Mouse (Mus musculus) liver, embryonic 16.5 days (tissue): ENCODE data around the gene Sbsn. TPM values are rescaled to one million over a fixed set of nuclear protein-coding genes. Genes with fewer than 3 reads are reported as not detected.

Experiments used
- ATAC-seq: fragments of 200-750 bp; cut with Nextera tagmentation; 2 replicates; pipeline ENCODE4 v1.8.0; 2017; ENCODE audit warnings: low read depth, mild to moderate bottlenecking, moderate number of reproducible peaks, moderate library complexity
- H3K27ac ChIP-seq: fragments of 300-500 bp; sonication (generic); 2 replicates; pipeline ENCODE4 v1.5.1; 2014; ENCODE audit warnings: mild to moderate bottlenecking, low read length
- H3K27me3 ChIP-seq: fragments of 300-500 bp; sonication (generic); 2 replicates; pipeline ENCODE4 v1.6.1; 2014; ENCODE audit warnings: low read depth, low read length, mixed read lengths; ENCODE audit not compliant: control insufficient read depth, insufficient read depth
- H3K36me3 ChIP-seq: fragments of 300-500 bp; sonication (generic); 2 replicates; pipeline ENCODE4 v1.6.1; 2014; ENCODE audit warnings: mild to moderate bottlenecking; ENCODE audit not compliant: control insufficient read depth, insufficient read depth
- H3K4me1 ChIP-seq: fragments of 300-500 bp; sonication (generic); 2 replicates; pipeline ENCODE4 v1.6.1; 2014; ENCODE audit warnings: low read depth, low read length, mixed read lengths; ENCODE audit not compliant: control insufficient read depth
- H3K4me2 ChIP-seq: fragments of 300-500 bp; sonication (generic); 2 replicates; pipeline ENCODE4 v1.6.1; 2014; ENCODE audit warnings: low read depth, low read length, mixed read lengths
- H3K4me3 ChIP-seq: fragments of 300-500 bp; sonication (generic); 2 replicates; pipeline ENCODE4 v1.5.1; 2014; ENCODE audit warnings: low read depth, mild to moderate bottlenecking, low read length
- H3K9ac ChIP-seq: fragments of 300-500 bp; sonication (generic); 2 replicates; pipeline ENCODE4 v1.6.1; 2014; ENCODE audit warnings: low read depth, low read length
- H3K9me3 ChIP-seq: fragments of 300-500 bp; sonication (generic); replicated peaks from 2 replicates; pipeline ENCODE4 v1.6.1; 2016; ENCODE audit warnings: low read length; ENCODE audit not compliant: control insufficient read depth
- WGBS: fragments of 180-500 bp; shearing (Covaris S2); extraction: QIAGEN DNeasy Blood & Tissue Kit; methylation state at CpG from one replicate; pipeline ENCODE4 v1.1.7; 2014; ENCODE audit not compliant: insufficient replicate concordance; 5-methylcytosine and 5-hydroxymethylcytosine counted together
- polyA plus RNA-seq: library from polyadenylated mRNA; unstranded; fragments of >200 nt; fragmentation: Nextera tagmentation; extraction: Ambion mirVana; gene quantifications from 2 replicates; pipeline ENCODE4 v1.2.1, GENCODE M21; 2015

Gene Sbsn
- polyA plus RNA-seq, 1 experiment from 2014 or later = 0.20 TPM

GRCm38 (mm10) chr7:30787377-30788022, 36.2 kb downstream of the Sbsn start, which contains the start of gene Krtdap:
Gene Krtdap (plus strand): TSS chr7:30787896.
- H3K27me3 ChIP-seq = no peaks in the 10 kb centered on the region
- H3K9ac ChIP-seq = no peak within 1 kb of the TSS
- no peaks in the 10 kb centered on the region for H3K9me3 ChIP-seq
- H3K4me2 ChIP-seq = no peak within 1 kb of the TSS
- H3K4me3 ChIP-seq = no peak within 1 kb of the TSS
- H3K36me3 ChIP-seq = no peaks in the 10 kb centered on the region
- ATAC-seq = no peak
- H3K4me1 ChIP-seq = no peaks in the 10 kb centered on the region
- WGBS = 45% methylated on average over 15 of the region's 15 CpGs
- no peak within 1 kb of the TSS for H3K27ac ChIP-seq

GRCm38 (mm10) chr7:30790141-30790540, 38.9 kb downstream of the Sbsn start:
- H3K9ac ChIP-seq = no peak overlapping the region
- no peaks in the 10 kb centered on the region for H3K9me3 ChIP-seq
- no peaks in the 10 kb centered on the region for H3K27me3 ChIP-seq
- ATAC-seq = no peak
- 62% methylated on average over 10 of the region's 10 CpGs for WGBS
- H3K36me3 ChIP-seq = no peaks in the 10 kb centered on the region
- no peaks in the 10 kb centered on the region for H3K4me1 ChIP-seq
- no peak overlapping the region for H3K4me2 ChIP-seq
- no peak overlapping the region for H3K27ac ChIP-seq
- H3K4me3 ChIP-seq = no peak overlapping the region

GRCm38 (mm10) chr7:30791921-30792320, 40.6 kb downstream of the Sbsn start:
- Histone ChIP-seq H3K9ac (no peak overlapping the region), H3K9me3 (no peaks in the 10 kb centered on the region), H3K4me3 (no peak overlapping the region), H3K27me3 (no peaks in the 10 kb centered on the region), H3K4me2 (no peak overlapping the region), H3K36me3 (no peaks in the 10 kb centered on the region), H3K27ac (no peak overlapping the region), H3K4me1 (no peaks in the 10 kb centered on the region)
- ATAC-seq = no peak
- WGBS = 20% methylated on average over 9 of the region's 9 CpGs

- no peaks in the 10 kb centered on the region for H3K4me1 ChIP-seq
- H3K27me3 ChIP-seq = no peaks in the 10 kb centered on the region
- H3K27ac ChIP-seq = no peak overlapping the region
- H3K4me3 ChIP-seq = no peak overlapping the region
- no peak overlapping the region for H3K9ac ChIP-seq
- H3K4me2 ChIP-seq = no peak overlapping the region
- no peaks in the 10 kb centered on the region; the same call in 1 of the 2 replicates for H3K9me3 ChIP-seq
- no peaks in the 10 kb centered on the region for H3K36me3 ChIP-seq
- ATAC-seq = no peak
Observed at GRCm38 (mm10) chr7:30794921-30795320, 43.6 kb downstream of the Sbsn start.

GRCm38 (mm10) chr7:30796790-30797189, 45.5 kb downstream of the Sbsn start:
- H3K36me3 ChIP-seq = no peaks in the 10 kb centered on the region

GRCm38 (mm10) chr7:30800653-30801052, 49.4 kb downstream of the Sbsn start:
- no peaks in the 10 kb centered on the region for H3K4me1 ChIP-seq
- H3K9ac ChIP-seq = no peak overlapping the region
- no peaks in the 10 kb centered on the region for H3K27me3 ChIP-seq
- no peak overlapping the region for H3K4me3 ChIP-seq
- H3K27ac ChIP-seq = no peak overlapping the region
- H3K36me3 ChIP-seq = no peaks in the 10 kb centered on the region
- ATAC-seq = no peak
- no peaks in the 10 kb centered on the region; the same call in 1 of the 2 replicates for H3K9me3 ChIP-seq
- no peak overlapping the region for H3K4me2 ChIP-seq

More at GRCm38 (mm10) chr7:30796790-30797189, 45.5 kb downstream of the Sbsn start:
- H3K27me3 ChIP-seq = no peaks in the 10 kb centered on the region
- H3K4me2 ChIP-seq = no peak overlapping the region
- no peak for ATAC-seq
- H3K4me3 ChIP-seq = no peak overlapping the region
- 48% methylated on average over 1 of the region's 1 CpGs for WGBS
- H3K27ac ChIP-seq = no peak overlapping the region
- no peak overlapping the region for H3K9ac ChIP-seq
- no peaks in the 10 kb centered on the region; the same call in 1 of the 2 replicates for H3K9me3 ChIP-seq
- H3K4me1 ChIP-seq = no peaks in the 10 kb centered on the region

GRCm38 (mm10) chr7:30803256-30803655, 52.0 kb downstream of the Sbsn start:
- no peak for ATAC-seq
- H3K27me3 ChIP-seq = no peaks in the 10 kb centered on the region
- no peak overlapping the region for H3K4me2 ChIP-seq
- H3K27ac ChIP-seq = no peak overlapping the region
- WGBS = 72% methylated on average over 3 of the region's 3 CpGs
- H3K9me3 ChIP-seq = no peaks in the 10 kb centered on the region
- H3K4me3 ChIP-seq = no peak overlapping the region
- no peaks in the 10 kb centered on the region for H3K36me3 ChIP-seq
- no peak overlapping the region for H3K9ac ChIP-seq
- no peaks in the 10 kb centered on the region for H3K4me1 ChIP-seq

GRCm38 (mm10) chr7:30804026-30804715, 52.9 kb downstream of the Sbsn start:
- Histone ChIP-seq H3K9me3 (no peaks in the 10 kb centered on the region), H3K9ac (no peak overlapping the region), H3K4me1 (no peaks in the 10 kb centered on the region), H3K4me2 (no peak overlapping the region), H3K27me3 (no peaks in the 10 kb centered on the region), H3K27ac (no peak overlapping the region), H3K4me3 (no peak overlapping the region), H3K36me3 (no peaks in the 10 kb centered on the region)
- WGBS = 64% methylated on average over 9 of the region's 9 CpGs
- no peak for ATAC-seq
